Mouse (Mus musculus): ENCODE results near the gene Fbxo39. TPM values are rescaled to one million over a fixed set of nuclear protein-coding genes. Genes with fewer than 3 reads are reported as not detected.

Gene Fbxo39
- total RNA-seq, 2 experiments from 2014 or later, result not detected

- intact Hi-C loops (cut with DNase I), result no loop called here
- DNase-seq (ENCODE audit: low spot score in 2 of 2), result no peak
Measured at GRCm38 (mm10) chr11:72353186-72353585, 38.9 kb downstream of the Fbxo39 start.

- peak; percentile 45 to 73 for DNase-seq (ENCODE audit: low spot score in 2 of 2)
- intact Hi-C loops (cut with DNase I), result loop anchor here (1.0 kb wide), 1 partner anchor 74 kb away; no protein-coding TSS in a partner anchor
Measured at GRCm38 (mm10) chr11:72354971-72355728, 40.9 kb downstream of the Fbxo39 start.

GRCm38 (mm10) chr11:72361385-72362346 lies 47.4 kb downstream of the Fbxo39 start:
- peak; percentile 76 to 79 for DNase-seq (ENCODE audit: low spot score in 2 of 2)
- intact Hi-C loops (cut with DNase I), result loop anchor here (5.0 kb wide), 1 partner anchor 46 kb away; no protein-coding TSS in a partner anchor

GRCm38 (mm10) chr11:72362347-72362741 lies 48.1 kb downstream of the Fbxo39 start, which contains the start of gene Tekt1:
TSS of gene Tekt1 (minus strand) at chr11:72362442.
- intact Hi-C loops (cut with DNase I), result loop anchor here (5.0 kb wide), 1 partner anchor 45 kb away; no protein-coding TSS in a partner anchor
- no peak for DNase-seq (ENCODE audit: low spot score in 2 of 2)

GRCm38 (mm10) chr11:72363523-72364240 lies 49.4 kb downstream of the Fbxo39 start:
- no peak for DNase-seq (ENCODE audit: low spot score in 2 of 2)
- intact Hi-C loops (cut with DNase I), result loop anchor here (5.0 kb wide), 1 partner anchor 44 kb away; no protein-coding TSS in a partner anchor

- no peak for DNase-seq (ENCODE audit: low spot score in 2 of 2)
- intact Hi-C loops (cut with DNase I), result loop anchor here (5.0 kb wide), 1 partner anchor 43 kb away; no protein-coding TSS in a partner anchor
Measured at GRCm38 (mm10) chr11:72364526-72364925, 50.3 kb downstream of the Fbxo39 start.

- intact Hi-C loops (cut with DNase I), result no loop called here
- DNase-seq (ENCODE audit: low spot score in 2 of 2), result no peak
Measured at GRCm38 (mm10) chr11:72366126-72366525, 51.9 kb downstream of the Fbxo39 start.

- DNase-seq (ENCODE audit: low spot score in 2 of 2), result no peak
- intact Hi-C loops (cut with DNase I), result no loop called here
Measured at GRCm38 (mm10) chr11:72367934-72368674, 53.9 kb downstream of the Fbxo39 start.

Other genes with a start within 250 kb of the Fbxo39 start
- 10 to 100 TPM; 56.9 to 61.3 TPM for gene Pitpnm3, start 178.7 kb upstream of the Fbxo39 start, total RNA-seq (2021)
- gene Gm43951, start 107.6 kb upstream of the Fbxo39 start, total RNA-seq (2021), result 10 to 100 TPM; 11.8 to 13.3 TPM
- 10 to 100 TPM; 25.8 to 34.3 TPM for gene 4933427D14Rik, start 107.0 kb upstream of the Fbxo39 start, total RNA-seq (2021)
- 10 to 100 TPM; 33.6 to 36.7 TPM for gene Txndc17, start 106.9 kb upstream of the Fbxo39 start, total RNA-seq (2021)
- gene Med31, start 98.9 kb upstream of the Fbxo39 start, total RNA-seq (2021), result 10 to 100 TPM; 15.9 to 16.6 TPM
- gene Slc13a5, start 47.2 kb upstream of the Fbxo39 start, total RNA-seq (2021), result 10 to 100 TPM; 17.2 to 24.0 TPM
- 1 to 10 TPM; 1.9 to 2.9 TPM for gene Xaf1, start 12.8 kb upstream of the Fbxo39 start, total RNA-seq (2021)
- gene Tekt1, start 48.0 kb downstream of the Fbxo39 start, total RNA-seq (2021), result 1 to 10 TPM; 1.3 to 1.7 TPM
- 1 to 10 TPM in 1 of 2 experiments, under 1 TPM in 1; 0.59 to 1.1 TPM for gene Smtnl2, start 97.3 kb downstream of the Fbxo39 start, total RNA-seq (2021)
- gene Ggt6, start 121.1 kb downstream of the Fbxo39 start, total RNA-seq (2021), result not detected
- 10 to 100 TPM; 45.4 to 50.6 TPM for gene Mybbp1a, start 126.9 kb downstream of the Fbxo39 start, total RNA-seq (2021)
- 10 to 100 TPM; 46.4 to 58.5 TPM for gene Spns2, start 175.5 kb downstream of the Fbxo39 start, total RNA-seq (2021)
- under 1 TPM; 0.13 to 0.23 TPM for gene Spns3, start 236.1 kb downstream of the Fbxo39 start, total RNA-seq (2021)

Data from left cerebral cortex, postnatal 14 days (tissue).